Comparison of ENCODE assay signal across 14 mouse cellular contexts in genomic region chr1:39457887-39458874, GRCm38 (mm10). TPM values are rescaled to one million over a fixed set of nuclear protein-coding genes. Genes with fewer than 3 reads are reported as not detected.
A peak's percentile ranks its signal among the peaks of the same experiment; 100 is the strongest.
DNase-seq lines count a peak whose midpoint lies in the region; ATAC-seq and TF ChIP-seq lines count a peak whose summit lies in the region.
"Had no signal": no experiment of that assay in that cellular context is flagged by ENCODE, and none has a peak within 500 bp of the region (broad histone marks: within the 10 kb centered on the region; RNA-seq: fewer than 3 reads in every experiment).

No protein-coding gene starts in this region.

- no peak overlapping the region for H3K9ac ChIP-seq in kidney, embryonic 14.5 days (ENCODE audit: low read depth, low read length)
- no peak overlapping the region for H3K9ac ChIP-seq in midbrain, postnatal 0 days (replicated peaks; ENCODE audit: low read length, poor library complexity, severe bottlenecking)
- H3K9ac ChIP-seq: forebrain, embryonic 15.5 days; midbrain, embryonic 12.5 days had no signal

- TF ChIP-seq POLR2A in kidney, adult 2 months (IDR thresholded peaks at IDR 0.05; ENCODE audit: low read depth, low read length) = no peak
- TF ChIP-seq POLR2A in lung, adult 2 months (IDR thresholded peaks at IDR 0.05; ENCODE audit: borderline replicate concordance, extremely low read depth, low read depth, low read length) = no peak

- no peak for TF ChIP-seq CTCF in kidney, adult 2 months (conservative IDR thresholded peaks at IDR 0.05; ENCODE audit: insufficient read depth, insufficient read length, low read depth, low read length)
- no peak for TF ChIP-seq CTCF in lung, adult 2 months (IDR thresholded peaks at IDR 0.05; ENCODE audit: insufficient read depth, low read length)
- TF ChIP-seq CTCF in midbrain, postnatal 0 days (IDR thresholded peaks at IDR 0.05) = no peak

- 0 out of 2 replicates have a peak, but pooled peaks cover 4% of the 10 kb centered on the region for H3K4me1 ChIP-seq in kidney, adult 2 months (ENCODE audit: control insufficient read depth, insufficient read depth, low read length)
- peaks cover 20% of the 10 kb centered on the region for H3K4me1 ChIP-seq in kidney, embryonic 14.5 days (ENCODE audit: control insufficient read depth, insufficient read depth, low read length)
- peaks cover 24% of the 10 kb centered on the region for H3K4me1 ChIP-seq in lung, adult 2 months (ENCODE audit: control insufficient read depth, insufficient read depth, low read length)
- H3K4me1 ChIP-seq in midbrain, postnatal 0 days (ENCODE audit: insufficient read depth, low read length) = no peaks in the 10 kb centered on the region
- H3K4me1 ChIP-seq: midbrain, embryonic 12.5 days had no signal

- H3K4me2 ChIP-seq in kidney, embryonic 14.5 days (replicated peaks; ENCODE audit: low read depth, low read length) = no peak overlapping the region
- H3K4me2 ChIP-seq in midbrain, postnatal 0 days (ENCODE audit: low read depth, low read length, poor library complexity, severe bottlenecking) = no peak overlapping the region
- H3K4me2 ChIP-seq: forebrain, embryonic 15.5 days; midbrain, embryonic 12.5 days had no signal

- no peaks in the 10 kb centered on the region for H3K27me3 ChIP-seq in kidney, adult 2 months (replicated peaks; ENCODE audit: control insufficient read depth, insufficient read depth, low read length)
- no peaks in the 10 kb centered on the region for H3K27me3 ChIP-seq in kidney, embryonic 14.5 days (ENCODE audit: control insufficient read depth, insufficient read depth, low read length)
- no peaks in the 10 kb centered on the region for H3K27me3 ChIP-seq in midbrain, postnatal 0 days (ENCODE audit: insufficient read depth, low read length)
- H3K27me3 ChIP-seq: forebrain, embryonic 15.5 days; midbrain, embryonic 12.5 days had no signal

- H3K36me3 ChIP-seq in kidney, adult 2 months (ENCODE audit: control insufficient read depth, insufficient read depth, low read length) = no peaks in the 10 kb centered on the region
- no peaks in the 10 kb centered on the region for H3K36me3 ChIP-seq in kidney, embryonic 14.5 days (ENCODE audit: control insufficient read depth, insufficient read depth, low read length)
- H3K36me3 ChIP-seq in midbrain, postnatal 0 days (ENCODE audit: insufficient read depth, low read length) = no peaks in the 10 kb centered on the region
- H3K36me3 ChIP-seq: forebrain, embryonic 15.5 days; midbrain, embryonic 12.5 days had no signal

- WGBS in kidney, adult 2 months = 73% methylated on average over 13 of the region's 13 CpGs
- WGBS in kidney, embryonic 14.5 days = 90% methylated on average over 13 of the region's 13 CpGs
- WGBS in lung, adult 2 months = 65% methylated on average over 13 of the region's 13 CpGs
- WGBS in midbrain, postnatal 0 days = 86% methylated on average over 13 of the region's 13 CpGs

- H3K4me3 ChIP-seq in kidney, adult 2 months (ENCODE audit: insufficient read depth, low read depth, low read length) = no peak overlapping the region
- H3K4me3 ChIP-seq in kidney, embryonic 14.5 days (ENCODE audit: low read length) = no peak overlapping the region
- H3K4me3 ChIP-seq in lung, adult 2 months (replicated peaks; ENCODE audit: extremely low read depth, low read depth, low read length) = no peak overlapping the region
- H3K4me3 ChIP-seq in midbrain, postnatal 0 days (ENCODE audit: low read depth, low read length) = no peak overlapping the region
- H3K4me3 ChIP-seq: forebrain, embryonic 15.5 days; midbrain, embryonic 12.5 days had no signal

- no peaks in the 10 kb centered on the region for H3K9me3 ChIP-seq in kidney, embryonic 14.5 days (ENCODE audit: control insufficient read depth, low read length)
- no peaks in the 10 kb centered on the region for H3K9me3 ChIP-seq in midbrain, postnatal 0 days (ENCODE audit: low read length)
- H3K9me3 ChIP-seq: forebrain, embryonic 15.5 days; midbrain, embryonic 12.5 days had no signal

- H3K27ac ChIP-seq in kidney, adult 2 months (ENCODE audit: insufficient read depth, low read depth, low read length) = no peak overlapping the region
- no peak overlapping the region for H3K27ac ChIP-seq in kidney, embryonic 14.5 days (ENCODE audit: low read depth, low read length)
- no peak overlapping the region for H3K27ac ChIP-seq in midbrain, postnatal 0 days (ENCODE audit: low read depth, low read length)
- H3K27ac ChIP-seq: forebrain, embryonic 15.5 days; midbrain, embryonic 12.5 days; stomach, postnatal 0 days had no signal

- peak; percentile 59 for DNase-seq in kidney, adult 2 months
- peak; percentile 71 for DNase-seq in cerebellum, adult 11 months
- peak; percentile 89 for DNase-seq in cerebellum, adult 9-10 months
- peak; percentile 64 for DNase-seq in lung, adult 2 months
- DNase-seq in right cerebral cortex, postnatal 4 days = no peak
- no peak for DNase-seq in midbrain, postnatal 0 days (ENCODE audit: low spot score)
- DNase-seq in embryo, embryonic 11 days = no peak
- DNase-seq: adrenal gland, postnatal 25 days; heart, postnatal 14 days had no signal

- ATAC-seq in kidney, embryonic 14.5 days (ENCODE audit: low FRiP score, low TSS enrichment) = no peak
- no peak for ATAC-seq in midbrain, postnatal 0 days (ENCODE audit: low FRiP score)
- ATAC-seq: forebrain, embryonic 15.5 days; hindbrain, embryonic 16.5 days had no signal

RNA-seq across cellular contexts. Expression of gene Tbc1d8, which starts 20.4 kb away (rescaled TPM):
- 5.1 and 5.2 TPM in 2 replicates for polyA plus RNA-seq in kidney, adult 2 months (2012; rRNA removed)
- polyA plus RNA-seq in kidney, embryonic 14.5 days (2014; fragmentation: Nextera tagmentation; extraction: Ambion mirVana) = 6.4 and 12.2 TPM in 2 replicates
- polyA plus RNA-seq in lung, adult 2 months (2012; rRNA removed) = 27.2 and 30.9 TPM in 2 replicates
- total RNA-seq in midbrain, postnatal 0 days (2014; rRNA removed) = 18.3 and 20.2 TPM in 2 replicates
- polyA plus RNA-seq in midbrain, postnatal 0 days (2015; fragmentation: Nextera tagmentation; extraction: Ambion mirVana) = 8.5 TPM in 2 replicates

Comparison
In these comparisons a context has a peak if more than half of its experiments do, and no peak if none do; other contexts are left out.
1. DNase-seq: peak in kidney, adult 2 months (single experiment), cerebellum, adult 11 months (single experiment), cerebellum, adult 9-10 months (single experiment) and lung, adult 2 months (single experiment); none in right cerebral cortex, postnatal 4 days (single experiment), midbrain, postnatal 0 days (single experiment) and embryo, embryonic 11 days (single experiment).